Mouse (Mus musculus) yolk sac, embryonic 10.5 days (tissue): Measurements from ENCODE around the gene Tmem132d.

Source experiments
- DNase-seq: peaks from one replicate; pipeline ENCODE4 v3.0.0-alpha.2; 2017; ENCODE audit warnings: low spot score

The Tmem132d gene

GRCm38 (mm10) chr5:127926686-127927085 is 506.2 kb downstream of the Tmem132d start:
- no peak for DNase-seq

DNA sequence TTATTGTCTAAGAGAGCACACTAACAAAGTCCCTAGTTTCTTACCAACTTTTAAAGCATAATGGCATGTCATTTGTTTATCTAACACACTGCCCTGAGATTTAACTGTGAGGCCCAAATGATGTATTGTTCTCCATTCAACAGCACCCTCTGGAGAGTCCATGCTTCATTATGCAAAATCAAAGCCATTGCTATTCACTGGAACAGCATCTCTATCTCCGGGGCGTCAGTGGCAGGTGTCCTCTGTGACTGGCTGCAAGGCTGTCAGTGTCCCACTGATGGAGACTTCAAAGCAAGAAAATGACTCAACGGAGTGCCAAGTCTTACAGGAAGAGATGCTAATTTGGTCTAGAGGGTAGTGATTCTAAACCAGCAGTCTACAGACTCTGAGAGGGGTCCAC is 508.8 kb downstream of the Tmem132d start:
- no peak for DNase-seq

DNA sequence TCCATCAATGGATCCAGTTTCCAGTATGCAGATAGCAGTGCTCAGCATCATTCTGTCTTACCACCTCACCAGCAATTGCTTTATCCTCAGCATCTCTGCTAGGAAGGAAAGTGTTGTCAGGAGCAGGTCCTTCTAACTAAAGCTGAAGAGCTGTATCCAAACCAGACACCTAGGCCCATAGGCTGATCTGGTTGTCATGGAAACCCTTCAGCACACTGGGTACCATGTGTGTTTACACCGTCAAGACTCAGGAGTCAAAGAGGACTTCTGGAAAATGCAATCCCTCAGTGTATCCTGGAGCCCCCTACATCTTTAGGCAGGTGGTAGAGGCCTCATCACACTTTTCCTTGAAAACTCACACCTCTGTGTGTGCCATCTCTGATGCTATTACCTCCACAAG is 513.7 kb downstream of the Tmem132d start:
- DNase-seq, result no peak

- DNase-seq, result no peak
These were observed 514.5 kb downstream of the Tmem132d start for GRCm38 (mm10) chr5:127918376-127918775.

DNA sequence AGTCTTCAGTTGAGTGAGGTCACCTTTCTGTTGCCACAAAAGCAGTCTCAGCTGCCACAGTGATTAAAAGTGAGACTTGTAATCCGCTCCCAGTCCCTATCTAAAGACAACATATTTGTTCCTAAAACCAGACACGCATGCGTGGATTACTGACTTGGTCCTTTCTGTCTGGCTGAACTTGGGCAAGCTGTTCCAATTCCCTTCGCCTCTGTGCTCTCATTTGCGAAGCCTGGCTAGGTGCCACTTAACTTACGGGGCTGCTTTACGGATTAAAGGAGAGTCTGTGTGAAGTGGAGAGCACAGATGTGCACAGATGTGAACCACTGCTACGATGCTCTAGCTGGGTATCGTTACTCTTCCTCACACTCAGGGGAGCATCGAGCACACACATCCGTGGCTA is 518.7 kb downstream of the Tmem132d start:
- no peak for DNase-seq

- DNase-seq, result no peak
These were observed 521.3 kb downstream of the Tmem132d start for GRCm38 (mm10) chr5:127911603-127912002.

GRCm38 (mm10) chr5:127910356-127910755 is 522.5 kb downstream of the Tmem132d start:
- no peak for DNase-seq

- no peak for DNase-seq
These were observed 537.7 kb downstream of the Tmem132d start for GRCm38 (mm10) chr5:127895176-127895575.

DNA sequence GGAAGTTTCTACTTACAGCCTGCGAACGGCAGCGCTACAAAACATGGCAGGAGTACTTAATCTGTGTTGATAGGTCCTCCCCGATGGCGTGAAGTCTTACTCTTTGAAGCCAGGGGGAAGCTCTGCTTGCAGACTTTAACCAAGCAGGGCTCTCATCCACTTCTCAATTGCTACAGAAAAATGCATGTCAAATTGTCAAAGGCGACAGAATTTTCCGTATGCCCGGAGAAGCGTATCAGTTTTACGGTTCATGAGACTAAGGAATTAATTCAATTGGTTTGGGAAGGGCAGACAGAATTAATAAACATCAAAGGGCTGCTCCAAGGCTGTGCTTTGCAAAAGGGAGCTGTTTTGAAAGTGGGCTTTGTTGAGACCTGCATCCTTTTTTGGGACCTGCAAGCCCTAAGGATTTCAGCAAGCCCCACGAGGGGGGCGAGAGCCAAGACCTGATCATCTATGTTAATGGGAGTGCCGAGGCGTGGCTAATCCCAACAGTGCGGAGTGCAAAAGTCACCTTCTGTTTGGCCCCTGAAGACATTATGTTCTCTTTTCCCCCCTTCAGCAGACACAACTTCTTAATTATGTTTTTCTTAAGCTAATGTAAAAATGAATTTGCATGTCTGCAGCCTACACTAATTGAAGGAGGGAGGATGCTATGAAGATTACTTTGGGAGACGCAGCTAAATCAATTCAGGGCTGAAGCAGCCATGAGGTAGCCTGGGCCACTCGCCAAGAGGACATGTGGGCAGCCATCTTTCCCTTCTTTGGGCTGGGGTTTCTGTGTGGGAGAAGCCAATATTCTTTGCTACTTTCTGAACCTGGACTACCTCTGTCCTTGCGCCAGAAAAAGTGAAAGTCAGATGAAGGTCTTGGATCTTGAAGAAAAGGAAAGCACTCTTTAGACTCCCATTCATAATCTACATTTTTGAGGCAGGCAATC is 547.0 kb downstream of the Tmem132d start:
- DNase-seq, result no peak

- no peak for DNase-seq
These were observed 549.9 kb downstream of the Tmem132d start for GRCm38 (mm10) chr5:127883021-127883420.

DNA sequence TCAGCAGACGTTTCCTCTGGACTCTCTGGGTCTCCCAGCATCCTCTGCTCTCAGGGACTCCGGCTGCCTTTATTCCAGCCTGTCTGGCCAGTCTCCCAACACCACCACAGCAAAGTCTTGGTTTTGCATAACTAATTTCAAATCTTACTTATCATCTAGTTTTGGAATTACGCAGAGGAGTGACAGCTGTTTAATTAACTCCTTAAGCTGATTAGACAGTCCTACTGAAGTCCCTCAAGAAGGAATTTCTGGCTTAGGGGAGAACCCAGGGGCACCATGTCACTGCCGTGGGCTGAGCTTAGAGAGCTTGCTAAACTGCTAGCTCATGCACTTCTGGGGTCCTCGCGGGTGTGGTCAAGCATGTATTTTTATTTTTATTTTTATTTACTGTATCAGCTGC is 558.4 kb downstream of the Tmem132d start:
- no peak for DNase-seq

- DNase-seq, result no peak
These were observed 567.7 kb downstream of the Tmem132d start for GRCm38 (mm10) chr5:127865157-127865556.

GRCm38 (mm10) chr5:127859719-127860118 is 573.2 kb downstream of the Tmem132d start:
- no peak for DNase-seq

GRCm38 (mm10) chr5:127852305-127852704 is 580.6 kb downstream of the Tmem132d start:
- DNase-seq, result no peak

DNA sequence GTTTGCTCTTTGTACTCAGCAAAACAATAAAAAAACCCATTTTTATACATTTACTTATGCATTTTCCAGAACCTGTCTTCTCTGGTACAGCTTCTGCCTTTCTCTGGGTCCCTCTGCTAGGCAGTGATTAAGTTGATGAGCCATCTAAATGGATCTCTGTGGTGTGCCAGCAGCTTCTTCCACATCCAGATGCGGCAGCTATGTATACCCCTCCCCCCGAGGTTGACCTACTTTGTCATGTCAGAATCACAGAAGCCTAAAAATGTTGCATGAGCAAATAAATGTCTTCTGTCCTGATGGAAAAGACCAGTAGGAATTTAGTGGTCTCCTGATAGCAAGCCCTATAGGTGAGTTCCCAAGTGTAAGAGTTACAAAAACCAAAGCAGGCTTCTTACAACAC is 601.1 kb downstream of the Tmem132d start:
- no peak for DNase-seq

DNA sequence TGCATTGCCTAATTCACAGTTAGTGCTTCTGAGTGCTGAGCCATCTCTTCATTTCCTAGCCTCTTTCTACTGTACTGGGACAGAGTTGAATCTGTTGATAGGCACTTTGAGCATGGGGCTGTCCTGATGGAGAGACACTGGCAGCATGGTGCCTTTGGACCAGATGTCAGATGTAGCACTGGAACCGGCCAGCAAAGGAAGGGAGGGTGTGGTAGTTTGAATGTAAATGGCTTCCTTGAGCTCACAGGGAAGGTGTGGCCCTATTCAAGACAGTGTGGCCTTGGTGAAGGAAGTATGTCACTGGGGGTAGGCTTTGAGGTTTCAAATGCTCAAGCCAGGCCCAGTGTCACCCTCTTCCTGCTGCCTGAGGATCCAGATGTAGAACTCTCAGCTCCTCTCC is 602.0 kb downstream of the Tmem132d start:
- no peak for DNase-seq

- DNase-seq, result no peak
These were observed 604.1 kb downstream of the Tmem132d start for GRCm38 (mm10) chr5:127828756-127829155.

DNA sequence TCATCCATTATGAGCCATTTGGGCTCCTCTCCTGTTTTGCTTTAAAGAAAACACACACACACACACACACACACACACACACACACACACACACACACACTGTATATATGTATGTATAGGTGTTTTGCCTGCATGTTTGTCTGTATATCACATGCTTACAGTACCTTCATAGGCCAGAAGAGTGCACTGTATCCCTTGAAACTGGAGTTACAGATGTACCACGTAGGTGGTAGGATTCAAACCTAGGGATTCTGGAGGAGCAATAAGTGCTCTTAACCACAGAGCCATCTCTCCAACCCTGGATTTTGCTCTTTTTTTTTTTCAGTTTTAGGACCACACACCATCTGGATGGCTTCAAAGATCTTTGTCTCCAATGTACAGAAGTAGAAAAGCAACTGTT is 610.9 kb downstream of the Tmem132d start:
- DNase-seq, result no peak

DNA sequence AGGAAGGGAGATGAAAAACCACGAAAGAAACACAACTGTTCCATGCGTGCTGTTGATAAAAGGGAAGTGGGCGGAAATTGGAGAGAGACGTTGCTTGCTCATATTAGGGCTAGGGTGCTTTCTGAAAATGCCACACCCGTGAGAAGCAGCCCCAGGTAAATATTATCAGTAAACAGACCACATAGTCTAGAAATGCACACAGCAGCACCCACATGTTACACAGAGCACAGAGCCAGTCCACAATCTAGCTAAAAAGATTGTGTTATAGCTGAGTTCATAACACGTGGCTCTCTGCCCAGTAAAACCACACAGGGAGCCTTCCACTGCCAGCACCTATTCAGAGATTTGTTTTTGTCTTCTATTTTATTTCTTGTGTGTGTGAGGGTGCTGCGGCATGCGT is 617.6 kb downstream of the Tmem132d start:
- no peak for DNase-seq

- DNase-seq, result no peak
These were observed 625.5 kb downstream of the Tmem132d start for GRCm38 (mm10) chr5:127807419-127807818.

GRCm38 (mm10) chr5:127806850-127807249 is 626.0 kb downstream of the Tmem132d start:
- DNase-seq, result no peak

DNA sequence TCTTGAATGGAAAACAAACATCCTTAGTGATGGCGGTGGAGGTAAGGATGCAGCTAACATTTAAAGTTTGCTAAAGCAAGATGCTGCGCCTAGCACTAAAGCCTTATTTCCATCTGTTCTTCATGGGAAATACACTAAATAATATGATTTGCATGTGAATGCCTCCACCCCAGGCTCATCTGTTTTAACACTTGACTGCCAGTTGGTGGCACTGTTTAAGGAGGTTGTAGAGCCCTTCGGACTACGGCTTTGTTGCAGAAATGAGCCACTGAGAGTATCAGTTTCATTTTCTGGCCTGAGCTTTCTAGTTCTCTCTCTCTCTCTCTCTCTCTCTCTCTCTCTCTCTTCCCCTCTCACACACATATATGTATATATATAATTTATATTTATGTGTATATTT is 632.0 kb downstream of the Tmem132d start:
- no peak for DNase-seq

DNA sequence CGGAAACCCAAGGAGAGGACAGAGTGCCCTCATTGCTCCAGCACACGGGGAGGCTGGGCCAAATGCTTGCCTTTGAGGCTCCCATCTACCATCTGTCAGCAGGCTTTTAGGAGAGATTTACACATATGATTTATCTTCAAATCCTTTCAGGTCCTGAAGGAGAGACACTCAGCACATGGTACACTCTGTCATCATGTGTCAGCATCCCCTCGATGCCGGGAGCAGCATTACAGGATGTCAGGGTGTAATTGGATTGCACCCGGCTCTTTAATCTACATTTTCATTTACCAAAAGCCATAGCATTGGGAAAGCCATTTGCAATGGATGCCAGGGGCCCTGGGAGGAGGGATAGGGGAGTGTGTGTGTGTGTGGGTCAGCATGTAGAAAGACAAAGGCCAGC is 651.7 kb downstream of the Tmem132d start:
- DNase-seq, result no peak

- DNase-seq, result no peak
These were observed 657.1 kb downstream of the Tmem132d start for GRCm38 (mm10) chr5:127775749-127776148.
